Mouse (Mus musculus) urinary bladder, postnatal 36 days (tissue): Measurements from ENCODE around the gene Il11ra1.

ENCODE experiments used
- DNase-seq, 2 experiments: peaks; one replicate each; pipeline ENCODE4 v3.0.0; 2022; ENCODE audit warnings: low spot score in 2 of 2, mixed read lengths in 1 of 2

Gene Il11ra1

DNA sequence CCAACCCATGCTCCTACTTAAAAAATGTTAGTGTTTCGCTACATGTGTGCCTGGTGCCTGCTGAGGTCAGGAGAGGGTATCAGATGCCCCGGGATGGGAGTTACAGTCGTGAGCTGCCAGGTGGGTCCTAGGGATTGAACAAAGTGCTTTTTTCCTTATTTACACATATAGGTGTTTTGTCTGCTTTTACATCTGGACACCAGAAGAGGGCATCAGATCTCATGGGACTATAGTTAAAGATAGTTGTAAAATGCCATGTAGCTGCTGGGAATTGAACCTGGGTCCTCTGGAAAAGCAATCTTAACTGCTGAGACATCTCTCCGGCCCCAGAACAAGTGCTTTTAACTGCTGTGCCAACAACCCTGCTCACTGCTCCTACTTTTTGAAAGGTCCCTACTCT is 10.4 kb downstream of the Il11ra1 start:
- no peak for DNase-seq

GRCm38 (mm10) chr4:41711705-41712375 is 12.1 kb downstream of the Il11ra1 start:
- no peak for DNase-seq

DNA sequence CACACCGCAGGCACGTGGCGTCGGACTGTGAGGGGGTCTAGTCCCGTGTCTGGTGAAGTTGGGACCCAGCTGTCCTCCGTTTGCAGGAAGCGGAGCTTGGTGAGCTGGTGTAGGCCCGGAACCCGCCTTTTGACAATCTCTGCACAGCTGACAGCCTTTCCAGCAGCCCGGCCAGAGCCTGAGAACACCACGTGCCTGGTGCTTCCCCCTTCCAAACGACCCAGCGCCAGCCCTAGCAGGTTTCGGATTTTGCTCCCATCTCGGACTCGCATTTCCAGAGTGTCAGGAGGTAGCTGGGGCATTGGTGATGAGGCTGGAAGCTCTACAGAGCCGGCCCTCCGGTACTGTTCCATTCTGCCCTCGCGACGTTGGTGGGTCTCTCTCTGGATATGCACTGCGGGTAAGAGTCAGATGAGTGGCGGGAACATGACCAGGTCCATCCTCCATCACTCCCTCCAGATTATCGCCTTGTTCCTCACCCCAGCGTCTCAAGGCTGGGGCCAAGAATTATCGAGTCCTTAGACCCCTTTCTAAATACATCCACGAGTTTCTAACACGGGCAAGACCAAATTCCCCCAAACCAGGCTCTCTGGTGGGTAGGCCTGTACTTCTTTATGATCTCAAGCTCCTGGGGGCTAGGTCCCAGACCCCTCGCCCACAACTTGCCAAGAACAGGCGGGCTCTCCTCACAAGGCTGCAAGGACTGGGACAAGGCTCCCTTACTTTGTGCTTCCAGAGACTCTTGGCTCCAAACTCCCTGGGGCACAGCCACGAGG is 12.8 kb downstream of the Il11ra1 start:
- no peak for DNase-seq

DNA sequence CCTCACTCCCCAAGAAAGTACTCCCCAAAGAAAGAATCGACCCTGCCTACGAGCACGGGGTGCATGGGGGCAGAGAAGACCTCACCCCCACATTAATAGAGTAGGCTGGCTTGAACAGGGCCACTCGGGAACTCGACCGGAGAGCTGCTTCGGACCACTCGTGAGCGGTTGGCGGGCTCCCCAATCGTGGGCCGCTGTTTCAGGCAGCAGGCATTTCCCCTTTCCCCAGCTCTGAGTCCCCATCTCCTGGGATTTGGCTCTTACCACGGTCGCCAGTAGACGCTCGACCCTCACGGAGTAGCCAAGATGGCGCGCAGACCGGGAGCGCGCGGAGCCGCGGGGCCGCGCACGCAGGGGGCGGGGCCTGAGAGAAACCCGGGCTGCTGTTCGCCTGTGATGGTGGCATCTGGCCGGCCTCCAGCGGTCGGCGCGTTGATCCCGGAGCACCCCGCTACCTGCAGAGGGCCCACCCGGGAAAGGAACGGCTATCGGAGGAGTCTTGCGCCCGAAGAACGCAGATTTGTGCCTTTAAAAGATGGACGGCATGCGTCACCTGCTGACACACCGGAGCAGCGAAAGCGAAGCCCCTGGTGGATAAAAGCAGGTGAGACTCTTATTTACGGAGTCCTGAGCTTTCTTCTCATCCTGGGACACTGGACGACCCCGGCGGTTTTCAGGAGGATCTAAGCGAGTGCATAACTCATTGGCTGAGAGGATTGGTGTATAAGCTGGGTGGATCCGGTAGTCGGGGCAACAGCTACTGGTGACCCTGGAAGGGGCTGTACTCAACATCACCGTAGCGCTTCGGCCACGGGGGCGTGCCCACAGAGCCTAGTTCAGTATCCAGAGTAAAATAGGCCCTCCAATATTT is 13.6 kb downstream of the Il11ra1 start, which contains the start of gene Rpp25l:
Gene Rpp25l, minus strand, starts transcription at position 338 of the 871 bp plus-strand sequence.
- DNase-seq: peak; percentile 76 to 78

GRCm38 (mm10) chr4:41714276-41714675 is 14.5 kb downstream of the Il11ra1 start:
- DNase-seq: peak in 1 of 2 experiments; percentile 67

- DNase-seq: no peak
Measured at GRCm38 (mm10) chr4:41715082-41715481, 15.3 kb downstream of the Il11ra1 start.

DNA sequence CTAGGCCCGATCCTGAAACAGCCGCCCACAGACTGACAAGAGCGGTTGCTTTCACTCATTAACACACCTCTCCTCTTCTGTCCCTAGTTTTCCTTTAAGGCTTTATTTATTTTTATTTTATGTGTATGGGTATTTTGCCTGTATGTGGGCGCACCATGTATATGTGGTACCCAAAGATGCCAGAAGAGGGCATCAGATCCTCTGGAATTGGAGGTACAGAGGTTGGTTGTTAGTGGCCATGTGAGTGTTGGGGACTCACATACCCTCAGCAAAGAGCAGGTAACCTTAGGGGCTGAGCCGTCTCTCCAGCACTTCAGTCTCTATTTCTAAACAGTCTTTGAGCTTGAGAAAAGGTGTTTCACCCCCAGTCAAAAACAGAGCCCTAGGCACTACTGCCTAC is 15.8 kb downstream of the Il11ra1 start:
- DNase-seq: no peak

DNA sequence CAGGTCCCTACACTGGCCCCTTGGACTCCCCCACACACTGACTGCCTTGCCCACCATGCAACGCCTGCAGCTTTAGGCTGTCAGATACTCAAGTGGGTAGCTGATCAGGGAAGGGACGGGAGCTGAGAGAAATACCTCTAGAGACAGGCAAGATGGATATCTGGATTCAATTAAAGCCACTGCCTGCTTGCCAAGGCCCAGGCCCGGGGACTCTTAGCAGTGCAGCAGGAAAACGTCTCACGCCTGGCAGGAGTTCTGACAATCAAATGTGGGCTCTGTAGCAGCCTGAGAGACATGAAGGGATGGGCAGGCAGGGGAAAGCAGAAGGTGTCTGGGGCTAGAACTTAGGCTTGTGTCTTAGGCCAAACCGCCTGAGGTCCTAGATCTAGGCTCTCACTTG is 17.0 kb downstream of the Il11ra1 start:
- DNase-seq: no peak

DNA sequence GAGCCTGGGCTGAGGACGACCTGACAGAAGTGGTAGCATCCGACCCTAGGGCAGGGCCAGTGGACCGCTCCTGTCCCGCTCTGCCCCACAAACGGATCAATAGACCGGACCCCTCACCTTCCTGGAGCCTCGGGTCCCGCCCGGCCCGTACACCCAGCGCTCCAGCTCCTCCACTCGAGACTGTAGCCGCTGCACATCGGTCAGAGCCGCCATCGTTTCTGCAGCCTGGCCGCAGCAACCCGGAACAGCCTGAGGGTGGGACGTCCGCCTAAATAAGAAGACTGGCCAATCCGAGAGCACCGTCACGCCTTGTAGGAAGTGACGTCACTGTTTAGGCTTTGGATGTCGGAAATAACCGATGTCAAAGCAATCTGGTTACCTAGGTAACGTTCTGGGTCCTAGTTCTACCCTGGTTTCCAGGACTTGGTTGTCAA is 23.1 kb downstream of the Il11ra1 start, which contains the start of gene Dctn3:
Gene Dctn3, minus strand, starts transcription at position 253 of the 434 bp plus-strand sequence.
- peak; percentile 79 to 88 for DNase-seq

GRCm38 (mm10) chr4:41726826-41727621 is 27.2 kb downstream of the Il11ra1 start:
- no peak for DNase-seq

DNA sequence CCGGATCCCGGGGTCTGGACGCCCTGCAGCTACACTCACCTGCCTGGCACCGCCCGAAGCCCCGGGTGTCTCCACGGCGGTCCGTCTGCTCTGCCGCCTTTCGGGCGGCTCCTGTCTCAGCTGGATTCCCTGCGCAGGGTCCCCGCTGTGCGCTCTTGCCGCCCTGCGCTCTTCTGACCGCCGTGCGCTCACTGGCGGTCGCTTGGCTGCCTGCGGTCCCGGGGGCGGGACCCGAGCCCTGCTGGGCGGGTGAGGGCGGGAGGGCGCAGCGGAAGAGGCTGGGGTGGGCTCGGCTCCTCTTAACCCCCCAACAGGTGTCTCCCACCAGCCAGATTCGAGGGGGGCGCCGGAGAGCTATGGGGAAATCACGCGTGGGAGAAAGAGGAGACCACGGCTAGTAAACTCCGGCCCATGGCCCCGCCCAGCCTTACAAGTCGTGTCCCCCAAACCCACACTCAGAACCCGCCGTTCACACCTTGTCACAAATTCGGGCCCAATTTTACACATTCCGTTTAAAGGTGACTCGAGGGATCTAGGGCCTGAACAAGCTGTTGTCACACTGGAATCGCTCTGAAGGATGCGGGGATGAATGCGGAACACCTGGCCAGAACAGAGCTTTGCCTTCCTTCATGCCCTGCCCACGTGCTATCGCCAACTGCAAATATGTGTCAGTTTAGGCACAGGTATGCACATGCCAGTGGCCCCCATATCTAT is 31.4 kb downstream of the Il11ra1 start, which contains the start of gene Arid3c:
Gene Arid3c, minus strand, starts transcription at position 91 of the 714 bp plus-strand sequence.
- no peak for DNase-seq

DNA sequence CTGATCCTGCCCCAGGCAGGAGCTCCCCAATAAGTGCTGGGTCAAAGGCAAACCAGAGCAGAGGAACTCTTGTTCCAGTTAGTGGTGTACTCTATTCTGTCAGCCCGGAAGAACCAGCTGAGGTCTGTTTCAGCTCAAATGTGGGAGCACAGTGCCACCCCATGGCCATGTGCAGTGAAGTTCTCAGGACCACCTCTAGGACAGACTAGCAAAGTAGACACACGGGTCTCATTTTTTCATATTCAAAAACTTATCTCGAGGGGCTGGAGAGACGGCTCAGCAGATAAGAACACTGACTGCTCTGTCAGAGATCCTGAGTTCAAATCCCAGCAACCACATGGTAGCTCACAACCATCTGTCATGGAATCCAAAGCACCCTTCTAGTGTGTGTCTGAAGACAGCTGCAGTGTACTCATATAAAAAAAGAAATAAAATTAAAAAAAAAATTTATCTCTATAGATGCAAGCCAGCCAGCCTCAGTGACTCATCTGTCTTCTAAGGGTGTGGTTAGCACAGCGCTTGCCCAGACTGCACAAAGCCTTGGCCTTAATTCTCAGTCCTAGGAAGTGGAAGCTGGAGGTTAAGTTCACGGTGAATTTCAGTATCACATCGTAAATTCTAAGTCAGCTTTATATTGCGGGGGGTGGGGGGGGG is 37.9 kb downstream of the Il11ra1 start:
- peak; percentile 66 to 79 for DNase-seq

- DNase-seq: no peak
Measured at GRCm38 (mm10) chr4:41738256-41738603, 38.4 kb downstream of the Il11ra1 start.

GRCm38 (mm10) chr4:41739260-41739659 is 39.5 kb downstream of the Il11ra1 start:
- DNase-seq: no peak

- no peak for DNase-seq
Measured at GRCm38 (mm10) chr4:41740380-41741157, 40.8 kb downstream of the Il11ra1 start.

DNA sequence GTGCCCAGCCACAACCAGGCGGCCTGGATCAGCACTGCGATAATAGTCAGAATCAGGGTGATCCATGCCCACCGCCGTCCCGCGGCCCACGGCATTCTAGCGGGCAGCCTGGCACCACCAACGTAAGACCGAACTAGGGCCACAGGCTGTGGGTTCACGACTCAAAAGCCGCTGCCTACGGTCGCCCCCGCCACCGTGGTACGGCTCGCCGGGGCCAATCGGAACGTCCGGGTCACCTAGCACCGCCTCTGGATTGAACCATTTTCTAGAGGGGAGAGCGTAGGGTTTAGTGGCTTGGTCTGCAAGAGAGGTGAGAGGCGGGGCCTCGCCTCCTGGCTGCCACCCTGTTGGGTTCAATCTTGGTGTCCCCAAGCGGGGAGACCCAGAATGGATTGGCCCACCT is 41.4 kb downstream of the Il11ra1 start:
- DNase-seq: peak; percentile 90 to 93

- DNase-seq: no peak
Measured at GRCm38 (mm10) chr4:41744131-41744530, 44.3 kb downstream of the Il11ra1 start.

DNA sequence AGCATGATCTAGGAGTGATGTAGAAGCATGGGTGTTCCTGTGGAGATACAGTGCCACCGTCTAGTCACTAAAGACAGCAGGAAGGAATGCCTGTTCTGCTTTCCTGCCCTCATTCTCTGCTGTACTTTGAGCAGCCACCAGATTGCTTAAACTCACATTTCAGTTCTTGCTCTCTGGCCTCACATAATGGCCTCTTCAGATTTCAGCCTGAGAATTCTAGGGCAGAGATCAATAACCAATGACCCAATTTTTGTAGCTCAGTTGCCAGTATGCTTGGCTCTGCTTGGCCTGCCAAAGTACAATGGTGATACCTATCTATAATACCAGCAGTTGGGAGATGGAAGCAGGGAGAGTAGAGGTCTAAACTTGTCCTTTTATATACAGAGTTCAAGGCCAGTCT is 45.2 kb downstream of the Il11ra1 start:
- no peak for DNase-seq

- no peak for DNase-seq
Measured at GRCm38 (mm10) chr4:41754797-41755337, 55.1 kb downstream of the Il11ra1 start, which contains the start of gene Galt. Galt (plus strand) TSS chr4:41755228.
